Mouse (Mus musculus): Measurements from ENCODE around the gene Sun3.

- TF ChIP-seq CTCF (IDR thresholded peaks at IDR 0.05) (no peak), EP300 (IDR thresholded peaks at IDR 0.05; ENCODE audit: insufficient read depth, low read depth, low read length) (0 out of 2 replicates have a peak, but pooled peaks have one; percentile 27), POLR2A (IDR thresholded peaks at IDR 0.05; ENCODE audit: insufficient read depth, low read depth, low read length) (no peak)
Measured at GRCm38 (mm10) chr11:9048011-9048702, 634 bp downstream of the Sun3 start, which contains the start of gene Gm11992.

All from heart, adult 2 months (tissue).